Mouse (Mus musculus) frontal cortex, postnatal 10 days (tissue): ENCODE data around the gene Armt1.

Experiments used
- DNase-seq, 2 experiments: peaks; one replicate each; pipeline ENCODE4 v3.0.0; 2022; ENCODE audit warnings: low spot score in 2 of 2, mixed read lengths in 1 of 2

Armt1 gene

GRCm38 (mm10) chr10:4432123-4432931 is at the start of gene Armt1, which contains the start of gene Rmnd1:
Armt1 (plus strand) TSS chr10:4432467.
Rmnd1 (minus strand) TSS chr10:4432388.
- DNase-seq = peak; percentile 93 to 95

GRCm38 (mm10) chr10:4384244-4384643 is 48.0 kb upstream of the Armt1 start:
- no peak for DNase-seq

- peak; percentile 93 to 95 for DNase-seq
Observed at GRCm38 (mm10) chr10:4386609-4387591, 45.4 kb upstream of the Armt1 start.

- DNase-seq = peak; percentile 67 to 72
Observed at GRCm38 (mm10) chr10:4387701-4388383, 44.4 kb upstream of the Armt1 start, which contains the start of gene Zbtb2. Zbtb2 (minus strand) TSS chr10:4388108.

DNA sequence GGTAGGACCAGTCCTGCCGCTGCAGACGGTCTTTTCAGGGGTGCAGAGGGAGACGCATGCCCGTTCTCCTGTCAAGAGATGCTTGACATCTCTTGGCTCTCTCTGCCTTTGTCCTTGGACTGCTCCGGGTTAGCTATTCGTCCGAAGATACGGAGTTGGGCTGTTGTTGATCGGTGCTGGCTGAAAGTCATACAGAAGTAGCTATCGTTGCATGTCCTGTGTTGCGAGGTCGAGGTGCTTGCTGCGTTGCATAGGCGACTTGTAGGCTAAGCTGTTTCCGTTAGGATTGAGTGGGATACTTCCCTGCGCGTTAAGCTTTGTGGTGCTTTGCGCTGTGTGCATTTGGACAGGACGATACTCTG is 43.9 kb upstream of the Armt1 start:
- DNase-seq = no peak

GRCm38 (mm10) chr10:4389036-4389435 is 43.2 kb upstream of the Armt1 start:
- DNase-seq = no peak

DNA sequence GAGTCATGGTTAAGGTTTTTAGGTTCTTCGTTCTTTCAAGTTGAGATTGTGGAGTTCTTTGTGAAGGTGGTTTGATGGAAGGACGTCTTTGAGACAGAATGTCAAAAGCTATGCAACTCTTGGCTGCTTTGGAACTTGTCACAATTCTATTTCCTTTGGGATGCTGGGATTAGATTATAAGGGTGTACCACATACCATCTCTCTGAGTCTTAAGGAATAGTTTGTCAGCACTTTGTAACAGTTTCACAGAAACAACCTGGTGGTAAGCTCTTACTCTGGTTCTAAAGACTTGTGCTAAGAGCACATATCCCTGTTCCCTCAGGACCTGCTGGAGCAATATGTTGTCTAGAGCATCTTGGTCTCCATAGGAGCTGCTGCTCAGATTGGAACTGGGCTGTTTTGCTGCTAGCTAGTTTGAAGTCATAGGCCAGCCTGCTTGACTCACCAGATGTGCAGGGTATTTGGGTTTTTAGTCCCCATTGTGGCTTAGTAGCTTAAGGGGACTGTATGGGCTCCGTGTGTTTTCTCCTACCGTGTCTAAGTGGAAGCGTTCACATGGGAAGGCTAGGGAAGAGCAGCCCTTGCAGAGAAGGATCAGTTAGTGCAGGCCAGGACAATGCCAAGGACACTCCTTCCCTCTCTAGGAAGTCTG is 42.7 kb upstream of the Armt1 start:
- no peak for DNase-seq

GRCm38 (mm10) chr10:4390550-4390949 is 41.7 kb upstream of the Armt1 start:
- no peak for DNase-seq

DNA sequence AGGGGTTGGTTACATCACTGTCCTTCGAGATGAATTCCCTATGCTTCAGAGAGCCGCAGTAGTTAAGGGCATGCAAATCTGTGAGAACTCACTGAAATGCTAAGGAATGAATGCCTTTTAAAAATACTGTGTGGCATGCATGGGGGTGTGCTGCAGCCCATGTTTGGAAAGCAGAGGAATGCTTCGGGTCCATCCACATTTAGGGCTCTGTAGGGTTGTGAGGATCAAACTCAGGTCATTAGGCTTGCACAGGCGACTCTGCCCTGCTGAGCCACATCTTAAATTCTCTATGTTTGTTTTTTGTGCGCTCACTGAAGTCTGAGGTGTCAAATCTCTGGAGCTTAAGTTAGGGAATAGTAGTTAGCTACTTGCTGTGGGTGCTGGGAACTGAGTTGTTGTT is 41.2 kb upstream of the Armt1 start:
- no peak for DNase-seq

GRCm38 (mm10) chr10:4391851-4392250 is 40.4 kb upstream of the Armt1 start:
- no peak for DNase-seq

- no peak for DNase-seq
Observed at GRCm38 (mm10) chr10:4395321-4395720, 36.9 kb upstream of the Armt1 start.

DNA sequence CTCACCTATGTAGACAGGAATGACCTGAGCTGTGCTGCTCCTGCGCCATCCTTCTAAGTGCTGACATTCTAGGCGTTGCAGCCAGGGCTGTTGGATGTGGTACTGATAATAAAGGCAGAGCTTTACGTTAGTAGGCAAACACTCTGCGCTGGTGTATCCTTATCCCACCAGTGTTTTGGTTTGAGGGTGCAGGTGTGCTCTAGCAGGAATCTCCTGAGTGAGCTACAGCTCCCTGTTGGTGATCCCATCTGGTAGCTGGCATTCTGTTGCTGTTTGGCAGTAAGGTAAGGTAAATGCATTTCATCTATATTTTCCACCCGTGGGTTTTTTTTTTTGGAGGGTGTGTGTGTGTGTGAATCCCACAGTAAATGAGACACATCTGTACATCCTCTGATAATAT is 34.2 kb upstream of the Armt1 start:
- no peak for DNase-seq

GRCm38 (mm10) chr10:4404895-4405491 is 27.3 kb upstream of the Armt1 start:
- no peak for DNase-seq

- DNase-seq = no peak
Observed at GRCm38 (mm10) chr10:4405511-4405910, 26.8 kb upstream of the Armt1 start.

DNA sequence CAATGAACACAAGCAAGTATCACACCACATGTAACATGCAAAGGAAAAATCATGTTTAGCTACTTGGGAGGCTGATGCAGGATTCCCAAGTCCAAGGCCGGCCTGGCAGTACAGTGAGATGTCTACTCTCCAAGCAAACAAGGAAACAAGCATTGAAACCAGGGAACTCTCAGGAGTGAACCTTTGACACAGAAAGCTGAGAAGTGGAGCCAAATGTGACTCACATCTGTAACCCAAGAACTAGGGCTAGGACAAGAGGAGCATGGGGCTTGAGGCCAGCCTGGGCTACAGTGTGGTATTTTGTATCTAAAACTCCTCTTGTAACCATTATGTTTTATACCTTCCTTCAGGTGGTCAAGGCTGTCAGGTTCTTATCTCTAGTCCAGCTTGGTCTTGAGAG is 25.1 kb upstream of the Armt1 start:
- no peak for DNase-seq

- no peak for DNase-seq
Observed at GRCm38 (mm10) chr10:4425245-4425644, 7.0 kb upstream of the Armt1 start.

GRCm38 (mm10) chr10:4430399-4430798 is 1.9 kb upstream of the Armt1 start:
- no peak for DNase-seq

- no peak for DNase-seq
Observed at GRCm38 (mm10) chr10:4430826-4431225, 1.4 kb upstream of the Armt1 start.

- DNase-seq = no peak
Observed at GRCm38 (mm10) chr10:4431746-4432122, 533 bp upstream of the Armt1 start.

GRCm38 (mm10) chr10:4432996-4433755 is 909 bp downstream of the Armt1 start:
- DNase-seq = no peak
